Mouse (Mus musculus): ENCODE results near the gene Atxn1.

GRCm38 (mm10) chr13:45857416-45857815, 107.4 kb downstream of the Atxn1 start:
- TF ChIP-seq FLI1 (IDR thresholded peaks at IDR 0.05; ENCODE audit: low read length) (no peak), GATA1 (IDR thresholded peaks at IDR 0.05; ENCODE audit: borderline replicate concordance, low read length) (no peak)
